In the genomic region with DNA sequence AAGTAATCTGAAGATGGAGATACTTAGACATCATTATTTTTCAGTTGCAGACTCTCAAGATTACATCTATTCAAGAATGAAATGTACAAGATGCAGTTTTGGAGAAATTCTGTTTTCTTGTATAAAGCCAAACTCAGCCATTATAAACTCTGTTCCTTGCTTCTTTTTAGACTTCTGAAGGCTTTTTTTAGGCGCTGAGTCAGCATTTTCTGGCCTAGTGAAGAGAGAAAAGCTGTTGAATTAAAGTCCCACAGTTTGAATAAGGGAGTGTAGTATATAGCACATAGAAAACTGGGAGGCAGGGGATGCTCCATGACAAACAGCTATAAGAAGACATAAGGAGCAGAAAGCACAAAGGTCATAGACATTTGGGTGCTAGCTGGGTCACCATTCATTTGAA, we compare ENCODE assay signal across 19 mouse cellular contexts.
"Had no signal": no experiment of that assay in that cellular context is flagged by ENCODE, and none has a peak within 500 bp of the region (broad histone marks: within the 10 kb centered on the region; RNA-seq: fewer than 3 reads in every experiment).

No protein-coding gene starts in this region.

- H3K9me3 ChIP-seq: lung, embryonic 15.5 days; midbrain, embryonic 13.5 days; midbrain, embryonic 15.5 days; neural tube, embryonic 12.5 days had no signal

- DNase-seq: lung, adult 2 months; lung, postnatal 14 days; lung, postnatal 36 days; retina, postnatal 1 day; right cerebral cortex, adult 18-20 months; right cerebral cortex, postnatal 25 days; right cerebral cortex, postnatal 4 days; spleen, adult 18-20 months; thymus, adult 18-20 months; thymus, postnatal 14 days; thymus, postnatal 36 days had no signal

- H3K4me1 ChIP-seq: lung, embryonic 15.5 days; megakaryocyte, embryonic 14.5 days; midbrain, embryonic 13.5 days; midbrain, embryonic 15.5 days; neural tube, embryonic 12.5 days had no signal

- H3K36me3 ChIP-seq: lung, embryonic 15.5 days; midbrain, embryonic 13.5 days; midbrain, embryonic 15.5 days; neural tube, embryonic 12.5 days had no signal

- ATAC-seq: lung, postnatal 0 days; midbrain, embryonic 13.5 days; midbrain, embryonic 15.5 days had no signal

- H3K27ac ChIP-seq: lung, embryonic 15.5 days; macrophage; midbrain, embryonic 13.5 days; midbrain, embryonic 15.5 days; neural tube, embryonic 12.5 days had no signal

- H3K27me3 ChIP-seq: lung, embryonic 15.5 days; megakaryocyte, embryonic 14.5 days; midbrain, embryonic 13.5 days; midbrain, embryonic 15.5 days; neural tube, embryonic 12.5 days had no signal

- H3K4me3 ChIP-seq: lung, embryonic 15.5 days; megakaryocyte, embryonic 14.5 days; midbrain, embryonic 13.5 days; midbrain, embryonic 15.5 days; neural tube, embryonic 12.5 days had no signal

- H3K4me2 ChIP-seq: lung, embryonic 15.5 days; midbrain, embryonic 11.5 days; midbrain, embryonic 13.5 days; midbrain, embryonic 15.5 days; neural tube, embryonic 12.5 days had no signal

- H3K9ac ChIP-seq: lung, embryonic 15.5 days; midbrain, embryonic 13.5 days; midbrain, embryonic 15.5 days; neural tube, embryonic 12.5 days had no signal
